Mouse (Mus musculus) heart, postnatal 0 days (tissue): ENCODE data around the gene Grasp.

Experiments used
- CTCF ChIP-seq: IDR thresholded peaks from 2 replicates; pipeline ENCODE4 v1.5.1; 2016; ENCODE audit warnings: antibody characterized with exemption, control low read depth, low read depth
- EP300 ChIP-seq: IDR thresholded peaks from 2 replicates; pipeline ENCODE4 v1.6.1; 2016; ENCODE audit warnings: antibody characterized with exemption, low read depth

GRCm38 (mm10) chr15:101232607-101233006 lies 8.6 kb downstream of the Grasp start:
- TF ChIP-seq CTCF (no peak), EP300 (no peak)
